Mouse (Mus musculus) embryonic fibroblast, embryonic 13.5 days (primary cell): ENCODE measurements at regions not wholly inside any gene's neighbourhood (a gene's known extent, or its start where the extent isn't known, plus 50 kb on each side); places are given as distances from the start of the nearest gene placed in this dataset.

ENCODE experiments used
- H3K27ac ChIP-seq: 2 replicates; pipeline ENCODE4 v1.5.1; 2012; ENCODE audit warnings: low read length, control low read depth, inconsistent platforms; ENCODE audit not compliant: insufficient read depth
- H3K4me1 ChIP-seq: 2 replicates; pipeline ENCODE4 v1.6.1; 2011; ENCODE audit warnings: low read length; ENCODE audit not compliant: control insufficient read depth, insufficient read depth
- H3K4me3 ChIP-seq: 2 replicates; pipeline ENCODE4 v1.5.1; 2011; ENCODE audit warnings: mild to moderate bottlenecking, control low read depth, low read length; ENCODE audit not compliant: insufficient read depth
- CTCF ChIP-seq: IDR thresholded peaks from 2 replicates; pipeline ENCODE4 v1.5.1; 2011; ENCODE audit warnings: mild to moderate bottlenecking, control low read depth, low read length, moderate library complexity, borderline replicate concordance; ENCODE audit not compliant: insufficient read depth
- POLR2A ChIP-seq: IDR thresholded peaks from 2 replicates; pipeline ENCODE4 v1.6.1; 2011; ENCODE audit warnings: low read depth, mild to moderate bottlenecking, control low read depth, low read length, moderate library complexity

DNA sequence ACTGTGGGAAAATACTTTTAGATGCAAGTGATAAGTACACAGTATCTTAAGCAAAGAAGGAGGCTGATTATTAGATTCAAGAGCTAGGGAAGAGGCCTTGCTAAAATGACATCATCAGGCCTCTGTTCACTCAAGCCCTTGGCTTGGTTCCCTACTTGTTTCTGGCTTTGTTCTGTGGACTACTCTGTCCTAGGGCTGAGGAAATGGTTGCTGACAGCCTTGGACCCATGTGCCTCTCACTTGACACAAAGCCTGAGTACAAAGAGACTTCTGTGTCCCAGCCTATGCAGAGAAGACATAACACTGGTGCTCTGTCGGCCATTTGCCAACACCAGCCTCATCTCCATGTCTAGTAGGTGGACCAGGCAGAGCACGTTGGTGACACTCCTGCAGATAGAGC is 198.7 kb downstream of the Ttc32 start:
- Histone ChIP-seq H3K4me1 (peaks cover 8% of the 10 kb centered on the region), H3K4me3 (no peak overlapping the region), H3K27ac (no peak overlapping the region)
- no peak for TF ChIP-seq POLR2A
- TF ChIP-seq CTCF: no peak

- no peak overlapping the region for H3K27ac ChIP-seq
Measured at GRCm38 (mm10) chr12:9229981-9230380, 200.2 kb downstream of the Ttc32 start.

DNA sequence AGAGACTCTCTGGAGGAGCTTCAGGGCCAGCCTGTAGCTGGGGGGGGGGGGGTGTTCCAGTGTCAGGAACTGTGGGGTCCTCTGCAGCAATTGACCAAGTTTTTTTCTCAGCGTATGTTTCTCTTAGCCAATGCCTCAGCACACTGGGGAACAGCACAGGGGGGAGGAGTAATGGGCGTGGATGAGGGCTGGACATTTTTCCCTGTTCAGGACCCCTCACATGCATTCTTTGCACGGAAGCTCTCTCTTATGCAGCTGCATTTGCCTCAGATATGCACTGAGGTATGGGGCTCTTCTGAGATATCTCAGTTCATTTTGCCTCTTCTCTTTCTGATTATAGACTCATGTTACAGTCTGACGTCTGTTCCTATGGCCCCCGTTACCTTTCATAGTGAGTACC is 200.8 kb downstream of the Ttc32 start:
- Histone ChIP-seq H3K4me3 (no peak overlapping the region), H3K4me1 (peaks cover 8% of the 10 kb centered on the region), H3K27ac (no peak overlapping the region)
- TF ChIP-seq CTCF: no peak
- TF ChIP-seq POLR2A: no peak

More at GRCm38 (mm10) chr12:9229981-9230380, 200.2 kb downstream of the Ttc32 start:
- Histone ChIP-seq H3K4me3 (no peak overlapping the region), H3K4me1 (peaks cover 8% of the 10 kb centered on the region)
- TF ChIP-seq POLR2A: no peak
- no peak for TF ChIP-seq CTCF

GRCm38 (mm10) chr12:9232431-9232830 is 202.6 kb downstream of the Ttc32 start:
- TF ChIP-seq POLR2A (no peak), CTCF (no peak)
- H3K4me3 ChIP-seq: no peak overlapping the region
- peak overlapping the region; percentile 23 for H3K27ac ChIP-seq
- peaks cover 8% of the 10 kb centered on the region for H3K4me1 ChIP-seq

GRCm38 (mm10) chr12:9235866-9236265 is 206.1 kb downstream of the Ttc32 start:
- Histone ChIP-seq H3K4me1 (peaks cover 5% of the 10 kb centered on the region), H3K4me3 (no peak overlapping the region), H3K27ac (no peak overlapping the region)
- no peak for TF ChIP-seq POLR2A
- no peak for TF ChIP-seq CTCF

GRCm38 (mm10) chr12:9237538-9237937 is 207.7 kb downstream of the Ttc32 start:
- H3K27ac ChIP-seq: no peak overlapping the region
- H3K4me3 ChIP-seq: no peak overlapping the region
- TF ChIP-seq POLR2A: no peak
- TF ChIP-seq CTCF: no peak
- no peaks in the 10 kb centered on the region for H3K4me1 ChIP-seq

DNA sequence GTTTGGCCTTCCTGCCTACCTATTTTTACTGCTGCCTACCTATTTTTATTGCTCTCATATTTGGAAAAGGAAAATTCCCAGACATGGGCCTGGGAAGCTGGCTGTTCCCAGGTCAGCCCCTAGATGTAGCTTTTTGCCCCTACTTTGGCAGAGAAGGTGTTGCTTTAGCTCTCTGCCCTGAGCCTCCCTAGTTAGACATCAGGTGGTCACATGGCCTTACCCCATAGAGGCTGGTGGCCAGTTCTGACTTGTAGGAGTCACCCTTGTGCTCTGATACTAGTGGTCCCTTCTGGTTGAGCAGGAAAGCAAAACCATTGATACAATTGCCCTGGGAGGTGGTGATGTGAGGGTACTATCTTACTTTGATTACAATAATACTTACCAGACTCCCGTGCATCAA is 208.2 kb downstream of the Ttc32 start:
- Histone ChIP-seq H3K4me1 (no peaks in the 10 kb centered on the region), H3K4me3 (no peak overlapping the region), H3K27ac (no peak overlapping the region)
- TF ChIP-seq POLR2A (no peak), CTCF (no peak)

DNA sequence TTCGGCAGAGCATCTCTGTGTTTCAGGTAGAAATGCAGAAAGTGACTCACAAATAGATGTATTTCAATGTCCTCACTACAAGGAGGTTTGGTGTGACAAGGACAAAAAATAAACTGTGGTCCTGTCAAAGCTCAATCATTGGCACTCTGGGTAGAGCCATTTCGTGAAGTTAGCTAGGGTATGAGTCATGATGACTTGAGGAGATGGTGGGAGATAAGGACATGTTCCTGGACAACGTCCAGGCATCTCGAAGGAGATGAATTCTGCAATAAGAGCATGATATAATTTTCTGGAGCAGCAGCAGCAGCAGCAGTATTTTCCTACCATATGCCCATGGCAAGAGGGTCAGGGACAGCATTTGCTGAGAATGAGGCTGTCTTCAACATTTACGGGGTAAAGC is 217.7 kb downstream of the Ttc32 start:
- H3K4me1 ChIP-seq: no peaks in the 10 kb centered on the region
- no peak overlapping the region for H3K4me3 ChIP-seq
- no peak overlapping the region for H3K27ac ChIP-seq
- TF ChIP-seq POLR2A: no peak

DNA sequence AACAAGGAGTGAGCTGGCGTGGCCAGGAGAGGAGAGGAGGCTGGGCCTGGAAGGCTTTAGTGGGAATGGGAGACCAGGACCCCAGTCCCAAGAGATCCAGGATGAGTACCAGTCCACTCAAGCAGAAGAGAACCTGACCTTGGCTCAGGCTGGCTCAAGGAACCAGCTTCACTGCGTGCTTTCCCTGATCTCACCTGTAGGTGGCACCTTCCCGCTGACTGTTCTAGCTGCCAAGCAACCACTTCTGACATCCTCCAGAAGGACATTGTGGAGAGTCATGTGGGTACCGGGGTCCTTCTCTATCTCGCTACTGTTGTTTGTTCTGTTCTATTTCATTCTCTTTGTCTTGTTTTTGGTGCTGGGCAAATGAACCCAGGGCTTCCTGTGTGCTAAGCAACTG is 222.0 kb downstream of the Ttc32 start:
- Histone ChIP-seq H3K4me3 (no peak overlapping the region), H3K4me1 (no peaks in the 10 kb centered on the region), H3K27ac (no peak overlapping the region)
- TF ChIP-seq CTCF (peak; percentile 87; the same call in 1 of the 2 replicates), POLR2A (no peak)

GRCm38 (mm10) chr12:9253306-9254074 is 223.7 kb downstream of the Ttc32 start:
- H3K4me1 ChIP-seq: no peaks in the 10 kb centered on the region
- no peak overlapping the region for H3K4me3 ChIP-seq
- no peak for TF ChIP-seq CTCF
- no peak for TF ChIP-seq POLR2A
- H3K27ac ChIP-seq: peak overlapping the region; percentile 4; the same call in 1 of the 2 replicates
